Mouse (Mus musculus): ENCODE results near the gene Nags.

DNA sequence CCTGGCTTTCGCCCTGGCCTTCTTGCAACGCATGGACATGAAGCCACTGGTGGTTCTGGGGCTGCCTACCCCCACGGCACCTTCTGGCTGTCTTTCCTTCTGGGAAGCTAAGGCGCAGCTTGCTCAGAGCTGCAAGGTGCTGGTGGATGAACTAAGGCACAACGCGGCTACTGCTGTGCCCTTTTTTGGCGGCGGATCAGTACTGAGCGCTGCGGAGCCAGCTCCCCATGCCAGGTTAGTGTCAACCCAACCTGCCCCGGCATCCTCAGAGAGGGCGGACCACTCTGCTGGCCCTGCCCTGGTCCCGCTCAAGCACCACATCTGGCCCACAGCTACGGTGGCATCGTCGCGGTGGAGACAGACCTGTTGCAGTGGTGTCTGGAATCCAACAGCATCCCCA lies 1.2 kb downstream of the Nags start:
- TF ChIP-seq POLR2A (IDR thresholded peaks at IDR 0.05; ENCODE audit: borderline replicate concordance, extremely low read depth, low read depth, low read length) (no peak), CTCF (IDR thresholded peaks at IDR 0.05; ENCODE audit: insufficient read depth, low read length) (no peak)
